Mouse (Mus musculus) thymus, postnatal 4 days (tissue): ENCODE measurements at regions not wholly inside any gene's neighbourhood (a gene's known extent, or its start where the extent isn't known, plus 50 kb on each side); places are given as distances from the start of the nearest gene placed in this dataset.

Experiments used
- DNase-seq: peaks from one replicate; pipeline ENCODE4 v3.0.0; 2021

DNA sequence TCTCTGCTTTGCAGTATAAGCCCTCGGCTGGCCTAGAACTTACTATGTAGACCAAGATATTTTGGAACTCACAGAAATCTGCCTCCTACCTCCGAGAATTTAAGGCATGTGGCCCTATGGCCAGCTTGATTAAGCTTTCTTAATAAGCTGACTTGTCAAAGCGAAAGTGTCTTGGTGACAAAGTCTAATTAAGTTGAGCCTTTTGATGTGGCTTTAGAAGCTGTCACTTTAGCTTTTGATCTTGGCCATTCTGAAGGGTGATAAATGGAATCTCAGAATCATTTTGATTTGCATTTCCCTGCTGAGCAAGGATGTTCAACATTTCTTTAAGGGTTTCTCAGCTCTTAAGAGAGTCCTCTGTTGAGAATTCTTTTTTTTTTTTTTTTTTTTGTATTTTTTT is 67.6 kb upstream of the Tdrd3 start:
- no peak for DNase-seq

GRCm38 (mm10) chr14:87365793-87366192 is 50.6 kb upstream of the Tdrd3 start:
- no peak for DNase-seq
